Mouse (Mus musculus) kidney, postnatal 0 days (tissue): ENCODE data around the gene Nucb1. TPM values are rescaled to one million over a fixed set of nuclear protein-coding genes. Genes with fewer than 3 reads are reported as not detected.

Experiments used
- ATAC-seq: fragments of 200-750 bp; cut with Nextera tagmentation; replicated peaks from 2 replicates; pipeline ENCODE4 v1.8.0; 2017; ENCODE audit warnings: low read depth, moderate number of reproducible peaks, moderate TSS enrichment, moderate library complexity; ENCODE audit not compliant: low FRiP score
- DNase-seq: peaks from one replicate; pipeline ENCODE4 v3.0.0-alpha.2; 2016; ENCODE audit warnings: low spot score
- H3K27ac ChIP-seq: fragments of 300-500 bp; sonication (generic); 2 replicates; pipeline ENCODE4 v1.5.1; 2014; ENCODE audit warnings: mild to moderate bottlenecking
- H3K27me3 ChIP-seq: fragments of 300-500 bp; sonication (generic); 2 replicates; pipeline ENCODE4 v1.6.1; 2014; ENCODE audit warnings: low read length, mixed read lengths; ENCODE audit not compliant: insufficient read depth
- H3K36me3 ChIP-seq: fragments of 300-500 bp; sonication (generic); 2 replicates; pipeline ENCODE4 v1.6.1; 2014; ENCODE audit warnings: low read length, mixed read lengths; ENCODE audit not compliant: insufficient read depth
- H3K4me1 ChIP-seq: fragments of 300-500 bp; sonication (generic); replicated peaks from 2 replicates; pipeline ENCODE4 v1.6.1; 2014; ENCODE audit warnings: antibody characterized with exemption, low read length, mixed read lengths; ENCODE audit not compliant: insufficient read depth
- H3K4me2 ChIP-seq: fragments of 300-500 bp; sonication (generic); 2 replicates; pipeline ENCODE4 v1.6.1; 2014; ENCODE audit warnings: mild to moderate bottlenecking, low read length, moderate library complexity, mixed read lengths
- H3K4me3 ChIP-seq: fragments of 300-500 bp; sonication (generic); replicated peaks from 2 replicates; pipeline ENCODE4 v1.5.1; 2014; ENCODE audit warnings: low read depth, low read length
- H3K9ac ChIP-seq: fragments of 300-500 bp; sonication (generic); 2 replicates; pipeline ENCODE4 v1.6.1; 2014; ENCODE audit warnings: low read depth, low read length
- H3K9me3 ChIP-seq: fragments of 300-500 bp; sonication (generic); replicated peaks from 2 replicates; pipeline ENCODE4 v1.6.1; 2016; ENCODE audit warnings: low read length, inconsistent platforms, mixed read lengths
- CTCF ChIP-seq: IDR thresholded peaks from 2 replicates; pipeline ENCODE4 v1.5.1; 2016; ENCODE audit warnings: antibody characterized with exemption, low read depth, mild to moderate bottlenecking, moderate library complexity
- WGBS: fragments of 180-500 bp; shearing (Covaris S2); extraction: QIAGEN DNeasy Blood & Tissue Kit; methylation state at CpG from one replicate; pipeline ENCODE4 v1.1.7; 2014; 5-methylcytosine and 5-hydroxymethylcytosine counted together
- polyA plus RNA-seq: library from polyadenylated mRNA; unstranded; fragments of >200 nt; fragmentation: Nextera tagmentation; extraction: Ambion mirVana; gene quantifications from 2 replicates; pipeline ENCODE4 v1.2.1, GENCODE M21; 2015

Nucb1 gene
- polyA plus RNA-seq, 1 experiment from 2014 or later, result 246 TPM

DNA sequence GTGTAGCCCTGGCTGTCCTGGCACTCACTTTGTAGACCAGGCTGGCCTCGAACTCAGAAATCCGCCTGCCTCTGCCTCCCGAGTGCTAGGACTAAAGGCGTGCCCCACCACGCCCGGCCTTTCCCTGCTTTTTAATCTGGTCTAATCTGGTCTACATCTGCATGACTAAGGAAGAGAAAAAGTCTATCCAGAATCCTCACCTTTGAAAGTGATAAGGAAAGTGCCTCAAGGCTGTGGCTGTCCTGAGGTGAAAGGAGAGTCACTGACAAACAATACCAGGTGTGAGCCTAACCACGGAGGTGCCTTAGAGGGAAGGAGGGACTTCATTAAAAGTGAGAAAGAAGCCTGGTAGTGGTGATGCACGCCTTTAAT, 41.3 kb upstream of the Nucb1 start:
- 85% methylated on average over 8 of the region's 8 CpGs for WGBS

DNA sequence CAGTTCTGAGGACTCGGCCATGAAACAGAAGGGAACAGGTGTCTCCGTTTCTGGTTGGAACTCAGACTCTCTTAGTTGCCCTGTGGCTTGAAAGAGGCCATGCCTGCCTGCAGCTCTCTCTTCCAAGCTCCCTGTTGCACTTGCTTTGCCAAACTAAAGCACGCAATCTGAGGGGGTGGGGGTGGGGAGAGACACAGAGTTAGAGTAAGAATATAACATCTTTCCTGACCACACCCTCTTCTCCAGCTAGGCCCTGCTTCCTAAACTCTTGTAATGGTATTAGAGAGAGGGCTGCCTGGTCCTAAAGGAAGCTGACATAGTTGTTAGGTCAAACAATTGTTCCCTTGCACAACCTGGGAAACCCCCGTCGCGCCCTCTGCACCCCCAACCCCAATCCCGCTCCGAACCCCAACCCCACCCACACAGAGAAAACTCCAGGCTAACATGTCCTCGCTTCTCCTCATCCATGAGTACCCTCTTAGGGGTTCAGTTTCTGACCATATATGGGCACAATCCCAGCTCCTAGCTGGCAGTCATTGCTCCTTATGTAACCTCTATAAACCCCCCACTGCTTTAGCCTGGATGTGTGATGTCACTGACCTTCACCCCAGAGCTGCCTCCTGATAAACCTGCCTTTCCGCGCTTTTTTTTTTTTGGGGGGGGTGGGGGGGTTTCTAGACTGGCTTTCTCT, 40.8 kb upstream of the Nucb1 start:
- ATAC-seq (no peak), DNase-seq (no peak)
- no peaks in the 10 kb centered on the region for H3K27me3 ChIP-seq
- H3K9me3 ChIP-seq, result no peaks in the 10 kb centered on the region
- H3K36me3 ChIP-seq, result no peaks in the 10 kb centered on the region
- H3K9ac ChIP-seq, result no peak overlapping the region
- WGBS, result 68% methylated on average over 11 of the region's 11 CpGs
- H3K4me3 ChIP-seq, result no peak overlapping the region
- no peaks in the 10 kb centered on the region for H3K4me1 ChIP-seq
- H3K4me2 ChIP-seq, result no peak overlapping the region
- no peak for TF ChIP-seq CTCF
- no peak overlapping the region for H3K27ac ChIP-seq

More for the DNA sequence above, 41.3 kb upstream of the Nucb1 start:
- Histone ChIP-seq H3K4me2 (no peak overlapping the region), H3K27me3 (no peaks in the 10 kb centered on the region), H3K4me3 (no peak overlapping the region), H3K36me3 (no peaks in the 10 kb centered on the region), H3K27ac (no peak overlapping the region), H3K9ac (no peak overlapping the region), H3K9me3 (no peaks in the 10 kb centered on the region), H3K4me1 (no peaks in the 10 kb centered on the region)
- no peak for ATAC-seq
- no peak for DNase-seq
- TF ChIP-seq CTCF, result no peak

DNA sequence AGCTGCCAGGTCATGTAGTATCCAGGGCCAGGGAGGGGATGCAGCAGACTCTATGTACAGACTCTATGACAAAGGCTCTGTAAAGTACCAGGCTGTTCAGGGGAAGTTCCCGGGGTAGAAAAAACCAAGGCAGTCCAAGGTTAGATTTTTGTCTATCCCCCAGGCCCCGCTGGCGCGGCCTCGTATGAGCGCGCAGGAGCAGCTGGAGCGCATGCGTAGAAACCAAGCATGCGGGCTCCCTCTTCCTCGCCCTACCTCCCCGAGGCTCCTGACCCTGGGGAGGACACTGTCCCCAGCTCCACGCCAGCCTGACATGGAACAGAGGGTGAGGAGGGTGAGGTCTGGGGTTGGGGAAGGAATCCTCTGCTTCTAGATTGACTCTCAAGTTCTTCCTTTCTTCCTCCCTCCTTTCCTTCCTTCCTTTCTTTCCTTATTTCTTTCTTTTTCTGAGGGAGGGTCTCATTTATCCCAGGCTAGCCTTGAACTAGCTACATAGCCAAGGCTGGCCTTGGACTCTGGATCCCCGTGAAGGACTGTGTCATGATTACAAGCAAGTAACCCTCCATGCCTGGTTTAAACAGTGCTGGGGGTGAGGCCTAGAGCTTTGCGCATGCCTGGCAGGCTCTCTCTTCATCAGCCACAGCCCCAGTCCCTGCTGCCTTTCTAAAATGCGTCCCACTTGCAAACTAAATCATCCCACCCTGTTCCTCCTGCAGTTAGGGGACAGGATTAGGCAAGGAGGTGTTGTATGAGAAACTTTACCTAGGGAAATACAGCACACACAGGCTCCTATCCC, 39.6 kb upstream of the Nucb1 start:
- no peak for TF ChIP-seq CTCF
- Histone ChIP-seq H3K4me2 (no peak overlapping the region), H3K27me3 (no peaks in the 10 kb centered on the region), H3K9ac (no peak overlapping the region), H3K27ac (no peak overlapping the region), H3K36me3 (no peaks in the 10 kb centered on the region), H3K4me1 (no peaks in the 10 kb centered on the region), H3K4me3 (no peak overlapping the region), H3K9me3 (no peaks in the 10 kb centered on the region)
- DNase-seq (no peak), ATAC-seq (no peak)
- WGBS, result 87% methylated on average over 16 of the region's 16 CpGs

DNA sequence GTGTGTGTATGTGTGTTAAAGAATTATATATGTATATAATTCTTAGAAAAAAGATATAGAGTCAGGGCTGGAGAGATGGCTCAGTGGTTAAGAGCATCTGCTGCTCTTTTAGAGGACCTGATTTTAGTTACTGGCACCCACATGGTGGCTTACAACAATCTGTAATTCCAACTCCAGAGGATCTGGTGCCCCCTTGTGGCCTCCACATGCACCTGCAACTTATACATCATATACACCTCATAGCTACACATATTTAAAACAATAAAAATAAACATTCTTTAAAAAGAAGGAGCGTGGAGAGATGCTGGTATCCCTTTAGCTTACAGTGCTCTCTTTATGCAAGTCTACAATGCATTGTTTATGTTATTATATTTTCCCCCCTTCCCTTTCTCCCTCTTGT, 34.3 kb upstream of the Nucb1 start:
- no peak for ATAC-seq
- peak; percentile 39; the same call in 1 of the 2 replicates for TF ChIP-seq CTCF
- Histone ChIP-seq H3K36me3 (no peaks in the 10 kb centered on the region), H3K27ac (no peak overlapping the region), H3K4me1 (no peaks in the 10 kb centered on the region), H3K4me2 (no peak overlapping the region), H3K9me3 (no peaks in the 10 kb centered on the region), H3K9ac (no peak overlapping the region), H3K4me3 (no peak overlapping the region), H3K27me3 (no peaks in the 10 kb centered on the region)
- DNase-seq, result no peak
- WGBS, result 97% methylated on average over 1 of the region's 1 CpGs

DNA sequence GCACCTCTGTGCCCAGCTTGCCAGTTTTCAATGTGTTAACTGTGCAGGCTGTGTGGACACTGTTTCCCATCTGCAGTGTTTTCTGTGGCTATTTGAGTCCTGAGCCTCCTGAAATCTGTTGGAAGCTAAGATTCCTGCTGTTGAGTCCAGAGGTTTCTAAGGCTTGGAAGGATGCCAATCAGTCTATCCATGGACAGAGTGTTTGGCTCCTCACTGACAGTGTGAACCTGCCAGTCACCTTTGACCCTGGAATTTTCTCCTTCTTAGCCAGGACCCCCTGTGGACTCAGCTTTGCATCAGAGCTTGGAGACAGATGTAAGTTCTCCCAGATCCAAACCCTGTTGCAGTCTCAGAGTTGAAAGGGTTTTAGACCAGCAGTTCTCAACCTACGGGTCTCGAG, 30.0 kb upstream of the Nucb1 start:
- no peaks in the 10 kb centered on the region for H3K9me3 ChIP-seq
- no peak overlapping the region for H3K4me3 ChIP-seq
- H3K36me3 ChIP-seq, result no peaks in the 10 kb centered on the region
- no peaks in the 10 kb centered on the region for H3K27me3 ChIP-seq
- no peak for TF ChIP-seq CTCF
- no peak for ATAC-seq
- no peak overlapping the region for H3K4me2 ChIP-seq
- H3K9ac ChIP-seq, result no peak overlapping the region
- peaks cover 5% of the 10 kb centered on the region for H3K4me1 ChIP-seq
- DNase-seq, result no peak
- no peak overlapping the region for H3K27ac ChIP-seq
- WGBS, result 28% methylated on average over 2 of the region's 2 CpGs

DNA sequence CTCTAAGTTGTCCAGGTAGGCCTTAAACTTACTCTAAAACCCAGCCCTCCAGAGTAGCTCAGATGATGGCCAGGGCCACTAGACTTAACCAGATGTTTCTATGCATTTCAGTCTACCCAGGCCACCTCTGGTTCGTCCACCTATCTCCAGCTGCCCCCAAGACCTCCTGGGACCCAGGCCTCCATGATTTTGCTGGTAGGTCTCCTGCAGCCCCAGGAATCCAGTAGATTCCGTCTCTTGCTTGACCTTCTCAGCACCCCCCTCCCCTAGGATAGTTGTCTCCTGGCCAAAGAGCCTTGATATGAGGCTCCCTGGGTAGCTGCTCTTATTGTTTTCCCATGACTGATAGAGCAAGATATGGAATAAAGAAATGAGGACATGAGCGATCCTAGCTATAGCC, 28.9 kb upstream of the Nucb1 start:
- Histone ChIP-seq H3K4me3 (no peak overlapping the region), H3K9ac (no peak overlapping the region), H3K4me1 (peaks cover 5% of the 10 kb centered on the region), H3K4me2 (no peak overlapping the region), H3K27ac (no peak overlapping the region; the same call in 1 of the 2 replicates), H3K9me3 (no peaks in the 10 kb centered on the region), H3K36me3 (no peaks in the 10 kb centered on the region), H3K27me3 (no peaks in the 10 kb centered on the region)
- DNase-seq, result no peak
- no peak for ATAC-seq
- no peak for TF ChIP-seq CTCF
- 79% methylated on average over 3 of the region's 3 CpGs for WGBS
